Mouse (Mus musculus): ENCODE measurements around the gene Mum1l1.

- TF ChIP-seq CTCF (IDR thresholded peaks at IDR 0.05; ENCODE audit: control insufficient read depth, insufficient read depth, insufficient read length) (peak; percentile 3), CEBPB (IDR thresholded peaks at IDR 0.05; ENCODE audit: low read depth) (no peak), MAX (IDR thresholded peaks at IDR 0.05) (no peak), USF1 (IDR thresholded peaks at IDR 0.05; ENCODE audit: low read depth) (no peak), MYOD1 (IDR thresholded peaks at IDR 0.05; ENCODE audit: control insufficient read depth, insufficient read length, low read depth) (no peak)
Measured at GRCm38 (mm10) chrX:139247294-139247693, 37.5 kb downstream of the Mum1l1 start.

Data from C2C12 (cell line).